Mouse (Mus musculus) embryonic facial prominence, embryonic 10.5 days (tissue): ENCODE data around the gene C7. TPM values are rescaled to one million over a fixed set of nuclear protein-coding genes. Genes with fewer than 3 reads are reported as not detected.

ENCODE experiments used
- DNase-seq: peaks from one replicate; pipeline ENCODE4 v3.0.0-alpha.2; 2017; ENCODE audit warnings: low spot score
- H3K27ac ChIP-seq: fragments of 300-500 bp; sonication (generic); replicated peaks from 2 replicates; pipeline ENCODE4 v1.5.1; 2016; ENCODE audit warnings: mild to moderate bottlenecking
- H3K27me3 ChIP-seq: fragments of 300-500 bp; sonication (generic); replicated peaks from 2 replicates; pipeline ENCODE4 v1.6.1; 2016; ENCODE audit warnings: low read depth, mild to moderate bottlenecking; ENCODE audit not compliant: poor library complexity, severe bottlenecking
- H3K36me3 ChIP-seq: fragments of 300-500 bp; sonication (generic); replicated peaks from 2 replicates; pipeline ENCODE4 v1.6.1; 2016; ENCODE audit warnings: mild to moderate bottlenecking, moderate library complexity
- H3K4me1 ChIP-seq: fragments of 300-500 bp; sonication (generic); 2 replicates; pipeline ENCODE4 v1.6.1; 2016
- H3K4me3 ChIP-seq: fragments of 300-500 bp; sonication (generic); 2 replicates; pipeline ENCODE4 v1.5.1; 2016; ENCODE audit warnings: mild to moderate bottlenecking, moderate library complexity
- H3K9me3 ChIP-seq: fragments of 300-500 bp; sonication (generic); 2 replicates; pipeline ENCODE4 v1.6.1; 2016; ENCODE audit warnings: mild to moderate bottlenecking
- WGBS: fragments of 180-500 bp; shearing (Covaris S2); methylation state at CpG from one replicate; pipeline ENCODE4 v1.1.7; 2016; 5-methylcytosine and 5-hydroxymethylcytosine counted together
- polyA plus RNA-seq: library from polyadenylated mRNA; unstranded; fragments of >200 nt; fragmentation: Nextera tagmentation; extraction: Ambion mirVana; gene quantifications from 2 replicates; pipeline ENCODE4 v1.2.1, GENCODE M21; 2016

Gene C7
- 0.08 and 0.09 TPM in 2 replicates for polyA plus RNA-seq

- Histone ChIP-seq H3K27me3 (no peaks in the 10 kb centered on the region), H3K9me3 (no peaks in the 10 kb centered on the region), H3K4me3 (no peak within 1 kb of the TSS), H3K4me1 (no peaks in the 10 kb centered on the region), H3K36me3 (no peaks in the 10 kb centered on the region), H3K27ac (no peak within 1 kb of the TSS)
- DNase-seq, result peak; percentile 13
These were observed at the start of gene C7 for GRCm38 (mm10) chr15:5063635-5064034. Gene C7, minus strand, starts transcription at chr15:5063740.

GRCm38 (mm10) chr15:5112651-5113050, 49.1 kb upstream of the C7 start:
- Histone ChIP-seq H3K27me3 (no peaks in the 10 kb centered on the region), H3K36me3 (peaks cover 6% of the 10 kb centered on the region), H3K4me1 (peaks cover 10% of the 10 kb centered on the region), H3K4me3 (no peak overlapping the region), H3K9me3 (no peaks in the 10 kb centered on the region), H3K27ac (no peak overlapping the region)
- WGBS, result 86% methylated on average over 3 of the region's 3 CpGs
- DNase-seq, result no peak

GRCm38 (mm10) chr15:5108655-5109040, 45.1 kb upstream of the C7 start:
- DNase-seq, result no peak
- Histone ChIP-seq H3K4me3 (no peak overlapping the region), H3K27me3 (no peaks in the 10 kb centered on the region), H3K4me1 (no peaks in the 10 kb centered on the region), H3K9me3 (no peaks in the 10 kb centered on the region), H3K27ac (no peak overlapping the region), H3K36me3 (no peaks in the 10 kb centered on the region)
- WGBS, result 86% methylated on average over 3 of the region's 3 CpGs

GRCm38 (mm10) chr15:5107686-5108654, 44.4 kb upstream of the C7 start, which contains the start of gene Card6:
Gene Card6, minus strand, starts transcription at chr15:5108539.
- peak within 1 kb of the TSS; percentile 26; the same call in 1 of the 2 replicates for H3K4me3 ChIP-seq
- H3K27ac ChIP-seq, result 0 out of 2 replicates have a peak within 1 kb of the TSS, but pooled peaks have one; percentile 32
- 68% methylated on average over 21 of the region's 21 CpGs for WGBS
- H3K4me1 ChIP-seq, result no peaks in the 10 kb centered on the region
- H3K36me3 ChIP-seq, result no peaks in the 10 kb centered on the region
- H3K27me3 ChIP-seq, result no peaks in the 10 kb centered on the region
- H3K9me3 ChIP-seq, result no peaks in the 10 kb centered on the region
- DNase-seq, result no peak

GRCm38 (mm10) chr15:5106293-5106692, 42.8 kb upstream of the C7 start:
- no peaks in the 10 kb centered on the region for H3K9me3 ChIP-seq
- WGBS, result 53% methylated on average over 2 of the region's 2 CpGs
- H3K4me1 ChIP-seq, result no peaks in the 10 kb centered on the region
- H3K4me3 ChIP-seq, result no peak overlapping the region
- no peaks in the 10 kb centered on the region for H3K36me3 ChIP-seq
- H3K27me3 ChIP-seq, result no peaks in the 10 kb centered on the region
- no peak overlapping the region for H3K27ac ChIP-seq
- DNase-seq, result no peak

GRCm38 (mm10) chr15:5105891-5106290, 42.4 kb upstream of the C7 start:
- WGBS, result 82% methylated on average over 6 of the region's 6 CpGs
- DNase-seq, result no peak
- Histone ChIP-seq H3K27me3 (no peaks in the 10 kb centered on the region), H3K36me3 (no peaks in the 10 kb centered on the region), H3K9me3 (no peaks in the 10 kb centered on the region), H3K27ac (no peak overlapping the region), H3K4me3 (no peak overlapping the region), H3K4me1 (no peaks in the 10 kb centered on the region)

GRCm38 (mm10) chr15:5102312-5102711, 38.8 kb upstream of the C7 start:
- H3K27ac ChIP-seq, result no peak overlapping the region
- no peak overlapping the region for H3K4me3 ChIP-seq
- H3K4me1 ChIP-seq, result no peaks in the 10 kb centered on the region
- H3K9me3 ChIP-seq, result no peaks in the 10 kb centered on the region
- H3K36me3 ChIP-seq, result no peaks in the 10 kb centered on the region
- 93% methylated on average over 4 of the region's 4 CpGs for WGBS
- no peaks in the 10 kb centered on the region for H3K27me3 ChIP-seq
- DNase-seq, result no peak

- no peaks in the 10 kb centered on the region for H3K27me3 ChIP-seq
- 95% methylated on average over 1 of the region's 1 CpGs for WGBS
- no peak overlapping the region for H3K4me3 ChIP-seq
These were observed 33.8 kb upstream of the C7 start for GRCm38 (mm10) chr15:5097376-5097775.

GRCm38 (mm10) chr15:5095534-5096301, 32.2 kb upstream of the C7 start:
- no peak overlapping the region for H3K4me3 ChIP-seq
- no peaks in the 10 kb centered on the region for H3K4me1 ChIP-seq
- DNase-seq, result no peak
- H3K9me3 ChIP-seq, result no peaks in the 10 kb centered on the region
- 88% methylated on average over 11 of the region's 11 CpGs for WGBS
- H3K27me3 ChIP-seq, result no peaks in the 10 kb centered on the region
- no peak overlapping the region for H3K27ac ChIP-seq
- H3K36me3 ChIP-seq, result no peaks in the 10 kb centered on the region

More at GRCm38 (mm10) chr15:5097376-5097775, 33.8 kb upstream of the C7 start:
- Histone ChIP-seq H3K9me3 (no peaks in the 10 kb centered on the region), H3K4me1 (no peaks in the 10 kb centered on the region), H3K36me3 (no peaks in the 10 kb centered on the region), H3K27ac (no peak overlapping the region)
- DNase-seq, result no peak

GRCm38 (mm10) chr15:5090131-5090530, 26.6 kb upstream of the C7 start:
- Histone ChIP-seq H3K9me3 (no peaks in the 10 kb centered on the region), H3K4me1 (peaks cover 7% of the 10 kb centered on the region), H3K36me3 (no peaks in the 10 kb centered on the region), H3K27me3 (no peaks in the 10 kb centered on the region), H3K27ac (no peak overlapping the region), H3K4me3 (no peak overlapping the region)
- 95% methylated on average over 10 of the region's 10 CpGs for WGBS
- DNase-seq, result no peak

- no peaks in the 10 kb centered on the region for H3K36me3 ChIP-seq
- no peak for DNase-seq
- peak overlapping the region; percentile 1; the same call in 1 of the 2 replicates for H3K27ac ChIP-seq
- no peaks in the 10 kb centered on the region for H3K27me3 ChIP-seq
- no peaks in the 10 kb centered on the region for H3K9me3 ChIP-seq
- 72% methylated on average over 7 of the region's 7 CpGs for WGBS
- H3K4me1 ChIP-seq, result peaks cover 7% of the 10 kb centered on the region
- no peak overlapping the region for H3K4me3 ChIP-seq
These were observed 25.5 kb upstream of the C7 start for GRCm38 (mm10) chr15:5088850-5089608.

- WGBS, result 14% methylated on average over 2 of the region's 2 CpGs
- Histone ChIP-seq H3K9me3 (no peaks in the 10 kb centered on the region), H3K27ac (no peak overlapping the region), H3K4me1 (peaks cover 7% of the 10 kb centered on the region), H3K27me3 (no peaks in the 10 kb centered on the region), H3K4me3 (no peak overlapping the region), H3K36me3 (no peaks in the 10 kb centered on the region)
- no peak for DNase-seq
These were observed 22.6 kb upstream of the C7 start for GRCm38 (mm10) chr15:5086162-5086561.
